Mouse (Mus musculus): ENCODE measurements around the gene Mc1r.
"Not testable (repeated sequence)": the region's sequence is repeated elsewhere in the genome, so short reads cannot be mapped to it uniquely, and the experiment has no call there.

DNA sequence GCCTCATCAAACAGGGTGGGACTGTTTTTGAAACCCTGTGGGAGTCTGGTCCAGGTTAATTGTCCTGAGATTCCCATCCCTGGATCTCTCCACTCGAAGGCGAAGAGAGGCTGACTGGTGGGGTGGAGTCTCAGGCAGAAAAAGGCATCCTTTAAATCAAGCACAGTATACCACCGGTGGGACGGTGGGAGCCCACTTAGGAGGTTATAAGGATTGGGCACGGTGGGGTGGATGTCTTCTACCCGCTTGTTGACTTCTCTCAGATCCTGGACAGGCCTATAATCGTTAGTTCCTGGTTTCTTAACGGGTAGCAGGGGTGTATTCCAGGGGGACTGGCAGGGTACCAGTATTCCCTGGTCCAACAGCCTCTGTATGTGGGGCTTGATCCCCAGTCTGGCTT lies 24.0 kb downstream of the Mc1r start:
- not testable (repeated sequence) for TF ChIP-seq CTCF (IDR thresholded peaks at IDR 0.05; ENCODE audit: low read depth, low read length); POLR2A (IDR thresholded peaks at IDR 0.05; ENCODE audit: borderline replicate concordance, low read depth, low read length)

Measured in bone marrow macrophage, adult 2 months (primary cell).